Mouse (Mus musculus): ENCODE results near the gene Zzz3.

Gene Zzz3

GRCm38 (mm10) chr3:152466849-152467248, 71.6 kb downstream of the Zzz3 start:
- no peak for DNase-seq (ENCODE audit: low spot score in 2 of 2)

DNA sequence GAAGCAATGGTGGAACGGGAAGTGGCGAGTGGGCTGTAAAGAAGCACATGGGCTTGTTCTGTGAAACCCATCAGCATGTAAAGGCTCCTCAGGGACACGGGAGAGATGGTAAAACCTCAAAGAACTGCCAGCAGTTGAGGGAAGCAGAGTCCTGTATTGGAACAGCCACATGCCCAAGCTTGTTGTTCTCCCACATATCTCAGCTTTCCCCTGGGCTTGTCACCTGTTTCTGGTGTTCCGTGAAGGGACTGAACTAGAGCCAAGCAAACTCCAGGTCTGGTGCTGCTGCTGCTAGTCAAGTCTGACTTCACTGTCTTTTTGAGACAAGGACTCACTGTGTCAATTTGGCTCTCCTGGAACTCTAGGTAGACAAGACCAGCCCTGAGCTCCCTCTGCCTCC, 72.0 kb downstream of the Zzz3 start:
- no peak for DNase-seq (ENCODE audit: low spot score in 2 of 2)

DNA sequence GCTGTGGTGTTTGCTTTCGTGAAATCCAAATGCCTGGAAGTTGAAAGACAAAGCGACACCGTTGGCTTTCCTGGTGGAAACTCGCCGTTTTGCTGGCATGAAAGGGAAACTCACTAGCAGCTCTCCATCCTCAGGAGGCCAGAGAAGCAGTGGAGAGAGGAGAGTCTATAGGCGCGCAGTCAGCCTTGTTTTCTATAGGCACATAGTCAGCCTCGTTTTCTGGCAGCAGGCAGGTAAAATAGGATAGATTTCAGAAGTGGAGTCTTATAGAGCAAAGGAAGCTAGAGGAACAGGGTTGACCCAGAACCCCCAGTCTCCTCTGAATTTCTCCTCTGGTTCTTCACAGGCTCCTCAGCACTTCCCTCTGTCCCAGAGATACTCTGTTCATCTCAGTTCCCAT, 72.8 kb downstream of the Zzz3 start:
- DNase-seq (ENCODE audit: low spot score in 2 of 2): no peak

DNA sequence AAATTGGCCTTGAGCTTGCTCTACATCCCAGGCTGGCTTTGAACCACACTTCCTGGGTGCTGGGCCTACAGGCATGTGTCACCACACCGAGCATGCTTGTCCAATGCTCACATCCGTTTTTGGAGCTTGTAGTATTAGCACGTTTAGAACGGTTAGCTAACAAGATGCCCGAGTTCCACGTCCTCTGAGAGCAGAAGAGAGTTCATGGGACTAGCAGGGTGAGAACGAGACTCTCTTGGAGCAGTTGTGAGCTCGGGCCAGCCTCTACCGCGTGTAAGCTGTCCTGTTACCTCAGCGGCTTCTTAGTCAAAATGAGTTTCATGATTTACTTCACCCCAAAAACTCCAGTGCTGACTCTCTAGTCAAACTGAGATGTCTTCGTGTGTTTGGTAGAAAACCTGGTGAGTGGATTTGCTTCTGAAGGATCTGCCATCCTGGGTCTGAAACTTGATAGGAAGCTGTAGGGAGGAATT, 73.3 kb downstream of the Zzz3 start:
- DNase-seq (ENCODE audit: low spot score in 2 of 2): no peak

DNA sequence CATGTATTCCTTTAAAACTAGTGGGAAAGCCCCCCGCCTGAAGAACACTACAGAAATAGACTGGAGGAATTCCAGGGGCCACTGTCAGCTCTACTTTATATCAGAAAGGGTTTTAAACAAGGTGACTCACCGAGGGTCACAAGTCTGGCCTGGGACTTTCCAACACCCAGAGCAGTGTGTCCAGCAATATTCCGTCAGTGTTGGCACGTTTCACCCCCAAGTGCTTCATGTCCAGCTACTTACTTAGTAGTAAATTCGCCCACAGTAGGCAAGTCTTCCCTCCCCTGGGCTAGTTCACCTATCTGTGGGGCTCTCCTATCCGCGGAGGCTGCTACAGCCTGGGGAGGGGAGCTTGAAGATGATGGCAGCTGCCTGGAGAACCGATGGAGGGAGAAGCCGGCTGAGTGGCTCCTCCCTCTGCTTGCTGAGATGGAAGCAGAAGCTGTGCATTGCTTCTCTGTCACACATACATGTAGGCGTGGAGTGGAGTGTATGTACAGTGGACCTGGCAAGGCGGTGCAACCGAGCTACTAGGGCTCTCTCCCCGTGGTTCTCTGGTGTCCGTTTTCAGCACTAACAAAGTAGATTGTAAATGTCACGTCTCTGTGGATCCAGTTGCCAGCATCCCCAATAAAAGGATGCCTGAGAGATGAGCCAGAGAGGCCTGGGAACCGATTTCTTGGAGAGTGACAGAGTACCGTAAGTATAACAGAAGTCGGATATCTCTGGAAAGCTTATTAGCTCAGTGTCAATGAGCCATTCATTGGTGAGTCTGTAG, 74.3 kb downstream of the Zzz3 start:
- DNase-seq (ENCODE audit: low spot score in 2 of 2): no peak

- DNase-seq (ENCODE audit: low spot score in 2 of 2): no peak
Measured at GRCm38 (mm10) chr3:152470347-152470746, 75.1 kb downstream of the Zzz3 start.

DNA sequence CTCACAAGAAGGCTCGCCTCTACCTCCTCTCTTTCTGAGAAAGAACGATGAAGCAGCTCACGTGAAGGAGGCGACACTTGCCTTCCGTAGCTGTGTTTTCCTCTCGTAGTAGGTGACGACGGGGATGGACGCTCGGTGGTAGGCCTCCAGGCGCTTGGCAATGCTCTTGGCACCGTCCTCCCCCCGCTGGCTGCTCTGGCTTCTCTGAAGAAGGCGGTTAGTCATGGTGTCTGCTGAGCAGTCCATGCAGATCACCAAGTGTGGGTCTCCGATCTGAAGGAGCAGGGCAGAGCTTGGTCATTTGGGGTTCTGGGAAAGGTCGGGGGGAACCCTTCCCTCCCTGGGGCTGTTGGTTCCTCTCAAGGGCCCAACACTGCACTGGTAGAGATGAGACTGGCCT, 77.4 kb downstream of the Zzz3 start:
- DNase-seq (ENCODE audit: low spot score in 2 of 2): no peak

GRCm38 (mm10) chr3:152474582-152475277, 79.5 kb downstream of the Zzz3 start:
- no peak for DNase-seq (ENCODE audit: low spot score in 2 of 2)

DNA sequence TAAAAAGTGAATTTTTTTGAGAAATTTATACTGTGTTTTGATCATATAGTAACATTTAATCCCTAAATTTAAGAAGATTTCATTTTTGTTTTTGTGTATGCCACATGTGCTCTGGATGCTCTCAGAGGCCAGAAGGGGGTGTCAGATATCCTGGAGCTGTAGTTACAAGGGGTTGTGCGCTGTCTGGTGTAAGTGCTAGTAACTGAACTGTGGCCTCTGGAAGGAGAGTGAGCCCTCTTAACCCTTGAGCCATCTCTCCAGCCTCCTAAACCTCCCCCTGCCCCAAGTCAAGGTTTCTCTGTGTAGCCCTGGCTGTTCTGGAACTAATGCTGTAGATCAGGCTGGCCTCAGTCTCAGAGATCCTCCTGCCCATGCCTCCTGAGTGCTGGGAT, 80.0 kb downstream of the Zzz3 start:
- no peak for DNase-seq (ENCODE audit: low spot score in 2 of 2)

- DNase-seq (ENCODE audit: low spot score in 2 of 2): no peak
Measured at GRCm38 (mm10) chr3:152475894-152476293, 80.6 kb downstream of the Zzz3 start.

- DNase-seq (ENCODE audit: low spot score in 2 of 2): peak in 1 of 2 experiments; percentile 62
Measured at GRCm38 (mm10) chr3:152477796-152478527, 82.7 kb downstream of the Zzz3 start.

DNA sequence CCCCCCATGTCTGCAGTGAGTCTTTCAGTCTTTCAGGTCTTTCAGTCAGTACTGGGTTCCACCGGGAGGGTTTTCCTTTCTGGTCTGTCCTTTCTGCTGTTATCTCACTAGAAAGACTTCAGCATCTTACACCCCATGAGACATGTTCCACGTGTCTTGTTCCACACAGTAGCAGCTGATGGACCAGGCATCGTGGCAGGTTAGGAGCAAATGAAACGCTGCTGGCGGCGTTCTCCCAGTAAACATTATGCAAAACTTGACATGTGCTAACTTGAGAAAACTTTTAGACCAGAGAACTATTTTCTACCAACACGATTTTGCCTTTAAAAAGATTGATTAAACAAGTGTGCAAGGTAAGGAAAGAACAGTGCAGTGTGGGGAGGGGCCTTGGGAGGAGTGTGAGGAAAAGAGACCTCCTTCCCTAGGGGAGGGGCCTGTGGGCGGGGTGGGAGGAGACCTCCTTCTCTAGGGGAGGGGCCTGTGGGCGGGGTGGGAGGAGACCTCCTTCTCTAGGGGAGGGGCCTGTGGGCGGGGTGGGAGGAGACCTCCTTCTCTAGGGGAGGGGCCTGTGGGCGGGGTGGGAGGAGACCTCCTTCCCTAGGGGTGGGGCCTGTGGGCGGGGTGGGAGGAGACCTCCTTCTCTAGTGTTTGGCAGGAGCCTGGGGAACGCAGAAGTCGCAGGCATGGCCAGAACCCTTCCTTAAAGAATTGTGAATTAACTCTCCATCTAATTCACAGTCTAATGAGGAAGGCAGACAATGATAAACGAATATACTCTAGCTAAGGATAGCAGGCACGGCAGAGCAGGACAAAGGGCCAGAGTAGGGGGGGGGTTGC, 83.5 kb downstream of the Zzz3 start:
- DNase-seq (ENCODE audit: low spot score in 2 of 2): no peak

DNA sequence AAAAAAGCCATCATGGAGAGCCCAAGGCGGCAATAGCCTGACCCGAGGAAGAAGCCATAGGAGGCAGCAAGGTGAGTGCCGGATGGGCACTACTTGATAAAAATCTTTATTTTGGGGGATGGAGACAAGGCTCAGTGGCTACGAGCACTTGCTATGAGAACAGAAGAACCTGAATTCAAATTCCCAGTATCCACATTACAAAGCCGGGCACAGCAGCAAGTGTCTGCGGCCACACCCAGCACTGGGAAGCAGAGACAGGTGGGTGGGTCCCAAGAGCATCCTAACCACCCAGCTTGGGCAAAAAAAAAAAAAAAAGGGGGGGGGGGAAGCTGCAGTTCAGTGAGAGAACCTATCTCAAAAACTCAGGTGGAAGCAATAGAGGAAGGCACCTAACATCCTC, 85.1 kb downstream of the Zzz3 start:
- no peak for DNase-seq (ENCODE audit: low spot score in 2 of 2)

DNA sequence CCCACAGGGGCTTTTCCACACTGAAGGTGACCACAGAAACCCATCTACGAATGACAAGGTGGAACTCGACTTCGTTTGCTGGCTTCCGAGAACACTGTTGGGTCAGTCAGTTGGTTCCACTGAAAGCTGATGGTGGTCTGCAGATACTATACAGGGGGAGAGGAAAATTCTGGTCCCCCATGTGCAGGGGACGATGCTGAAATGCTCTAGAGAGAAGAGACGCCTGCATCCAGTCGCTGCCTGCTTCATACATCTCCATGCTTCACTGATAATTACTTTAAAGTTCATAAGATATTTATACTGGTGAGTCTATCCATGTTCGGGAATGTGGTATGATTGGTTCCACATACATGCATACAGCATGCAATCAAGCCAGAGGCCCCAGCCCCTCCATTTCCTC, 86.9 kb downstream of the Zzz3 start:
- no peak for DNase-seq (ENCODE audit: low spot score in 2 of 2)

DNA sequence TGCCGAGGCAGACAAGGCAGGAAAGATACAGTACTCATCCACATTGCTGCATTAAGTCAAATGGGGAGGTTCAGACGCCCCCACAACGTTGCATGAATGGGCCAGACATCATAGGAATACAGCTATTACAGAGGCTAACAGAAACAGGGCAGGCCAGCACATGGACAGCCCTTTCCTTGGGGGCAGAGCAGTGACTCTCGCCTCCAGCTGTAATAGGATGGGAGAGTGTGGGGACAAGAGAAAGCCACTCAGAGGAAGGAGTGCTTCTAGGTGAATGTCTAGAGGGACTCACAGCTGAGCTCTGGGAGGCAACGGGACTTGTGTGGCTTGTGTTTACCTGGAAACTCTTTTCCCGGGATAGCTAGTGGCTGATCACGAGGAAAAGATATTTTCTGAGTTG, 88.5 kb downstream of the Zzz3 start:
- no peak for DNase-seq (ENCODE audit: low spot score in 2 of 2)

DNA sequence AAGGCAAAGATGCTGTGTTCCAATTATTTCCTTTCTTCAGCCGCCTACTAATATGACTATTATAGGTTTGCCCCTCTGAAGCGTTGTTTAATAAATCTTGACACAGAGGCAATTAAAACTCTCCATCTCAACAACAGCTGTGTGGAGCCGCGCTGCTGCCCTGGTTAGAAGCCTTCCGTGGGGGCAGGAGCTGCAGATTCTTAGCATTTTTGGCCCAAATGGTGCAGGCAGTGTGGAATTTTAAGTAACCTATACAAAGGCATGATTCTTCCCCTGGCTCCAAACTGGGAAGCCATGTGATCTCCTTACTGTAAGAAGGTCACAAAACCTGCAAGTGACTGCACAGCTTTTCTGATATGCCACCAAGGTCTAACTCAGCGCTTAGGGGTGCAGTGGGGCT, 88.9 kb downstream of the Zzz3 start:
- no peak for DNase-seq (ENCODE audit: low spot score in 2 of 2)

DNA sequence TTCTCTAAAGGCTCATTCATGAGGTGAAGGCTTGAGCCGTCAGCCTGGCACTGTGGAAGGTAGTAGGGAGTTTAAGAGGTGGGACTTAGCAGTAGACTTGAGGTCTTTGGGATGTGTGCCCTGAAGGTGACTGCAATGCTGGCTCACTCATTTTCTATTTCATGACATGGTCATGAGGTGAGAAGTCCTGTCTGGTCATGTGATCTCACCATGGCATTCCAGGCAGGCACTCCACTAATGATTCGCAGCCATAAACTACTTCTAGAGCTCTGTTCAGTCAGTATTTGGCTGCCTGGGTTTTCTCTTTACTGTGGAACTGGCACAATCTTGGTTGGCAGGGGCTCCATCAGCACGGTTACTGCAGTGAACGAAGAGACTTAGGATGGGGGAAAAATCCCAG, 93.7 kb downstream of the Zzz3 start:
- no peak for DNase-seq (ENCODE audit: low spot score in 2 of 2)

DNA sequence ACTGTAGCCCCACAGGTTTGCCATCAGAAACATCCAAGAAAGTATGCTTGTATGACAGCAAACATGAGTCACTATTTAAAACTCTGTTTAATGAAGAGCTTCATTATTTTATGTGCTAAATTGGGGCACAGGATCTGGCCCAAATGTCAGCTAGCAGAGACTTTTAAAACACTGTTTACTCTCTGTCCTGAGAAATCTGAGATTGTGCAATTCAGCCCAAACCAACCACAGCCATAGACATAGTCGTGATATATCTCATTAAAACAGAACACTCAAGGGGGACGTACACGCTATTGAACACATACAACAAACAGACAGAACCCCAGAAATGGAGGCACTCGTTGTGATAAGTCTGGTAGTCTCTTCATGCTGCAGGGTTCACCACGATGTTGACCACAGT, 95.2 kb downstream of the Zzz3 start:
- no peak for DNase-seq (ENCODE audit: low spot score in 2 of 2)

DNA sequence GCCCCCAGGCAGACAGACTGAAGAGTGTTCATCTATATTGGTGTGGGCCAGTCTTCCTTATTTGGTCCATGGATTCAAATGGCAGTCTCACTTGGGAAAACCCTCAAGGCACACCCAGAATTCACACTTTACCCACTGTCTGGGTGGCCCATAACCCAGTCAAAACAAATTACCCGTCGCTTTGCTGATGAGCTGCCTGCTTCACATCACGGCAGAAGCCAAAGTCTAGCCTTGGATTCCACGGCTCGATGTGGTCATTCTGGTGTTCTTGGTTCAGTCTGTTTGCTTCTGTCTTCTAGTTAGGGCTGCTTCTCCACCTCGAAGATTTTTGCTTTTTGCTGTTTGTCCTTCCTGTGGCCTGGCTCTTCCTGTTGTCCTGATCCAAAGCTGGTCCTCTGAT, 97.0 kb downstream of the Zzz3 start:
- no peak for DNase-seq (ENCODE audit: low spot score in 2 of 2)

- DNase-seq (ENCODE audit: low spot score in 2 of 2): no peak
Measured at GRCm38 (mm10) chr3:152493813-152494212, 98.5 kb downstream of the Zzz3 start.

- DNase-seq (ENCODE audit: low spot score in 2 of 2): no peak
Measured at GRCm38 (mm10) chr3:152494667-152495360, 99.5 kb downstream of the Zzz3 start.

Measured in urinary bladder, postnatal 4 days (tissue).